Mouse (Mus musculus): ENCODE measurements at regions not wholly inside any gene's neighbourhood (a gene's known extent, or its start where the extent isn't known, plus 50 kb on each side); places are given as distances from the start of the nearest gene placed in this dataset.

GRCm38 (mm10) chr9:61258100-61258499, 114.1 kb upstream of the Tle3 start:
- no peak for ATAC-seq
- no peak overlapping the region for H3K9ac ChIP-seq (ENCODE audit: low read depth, low read length)
- no peaks in the 10 kb centered on the region; the same call in 1 of the 2 replicates for H3K27me3 ChIP-seq (ENCODE audit: control insufficient read depth, insufficient read depth, low read depth, low read length)
- no peak overlapping the region for H3K27ac ChIP-seq (ENCODE audit: low read length)
- H3K4me2 ChIP-seq (ENCODE audit: low read length) = no peak overlapping the region
- 0 out of 2 replicates have a peak, but pooled peaks cover 2% of the 10 kb centered on the region for H3K9me3 ChIP-seq (replicated peaks; ENCODE audit: control insufficient read depth, low read length, poor library complexity, severe bottlenecking)
- no peaks in the 10 kb centered on the region for H3K36me3 ChIP-seq (ENCODE audit: control insufficient read depth, insufficient read depth, low read length)
- H3K4me1 ChIP-seq (ENCODE audit: control insufficient read depth, insufficient read depth, low read length) = peaks cover 16% of the 10 kb centered on the region; the same call in 1 of the 2 replicates
- 63% methylated on average over 5 of the region's 5 CpGs for WGBS
- H3K4me3 ChIP-seq (ENCODE audit: low read depth, low read length) = no peak overlapping the region

- no peak overlapping the region for H3K4me2 ChIP-seq (ENCODE audit: low read length)
- H3K9me3 ChIP-seq (replicated peaks; ENCODE audit: control insufficient read depth, low read length, poor library complexity, severe bottlenecking) = 0 out of 2 replicates have a peak, but pooled peaks cover 2% of the 10 kb centered on the region
- no peaks in the 10 kb centered on the region for H3K36me3 ChIP-seq (ENCODE audit: control insufficient read depth, insufficient read depth, low read length)
- H3K4me3 ChIP-seq (ENCODE audit: low read depth, low read length) = no peak overlapping the region
- 11% methylated on average over 7 of the region's 7 CpGs for WGBS
- H3K4me1 ChIP-seq (ENCODE audit: control insufficient read depth, insufficient read depth, low read length) = peaks cover 16% of the 10 kb centered on the region; the same call in 1 of the 2 replicates
- ATAC-seq = no peak; the same call in 1 of the 2 replicates
- H3K9ac ChIP-seq (ENCODE audit: low read depth, low read length) = no peak overlapping the region
- H3K27me3 ChIP-seq (ENCODE audit: control insufficient read depth, insufficient read depth, low read depth, low read length) = no peaks in the 10 kb centered on the region
- H3K27ac ChIP-seq (ENCODE audit: low read length) = no peak overlapping the region
These were observed 112.6 kb upstream of the Tle3 start for GRCm38 (mm10) chr9:61259421-61260174.

GRCm38 (mm10) chr9:61261263-61261662, 110.9 kb upstream of the Tle3 start:
- no peaks in the 10 kb centered on the region for H3K36me3 ChIP-seq (ENCODE audit: control insufficient read depth, insufficient read depth, low read length)
- no peak overlapping the region for H3K27ac ChIP-seq (ENCODE audit: low read length)
- H3K27me3 ChIP-seq (ENCODE audit: control insufficient read depth, insufficient read depth, low read depth, low read length) = no peaks in the 10 kb centered on the region
- H3K4me2 ChIP-seq (ENCODE audit: low read length) = no peak overlapping the region
- no peak overlapping the region for H3K9ac ChIP-seq (ENCODE audit: low read depth, low read length)
- ATAC-seq = no peak
- no peaks in the 10 kb centered on the region for H3K9me3 ChIP-seq (replicated peaks; ENCODE audit: control insufficient read depth, low read length, poor library complexity, severe bottlenecking)
- H3K4me3 ChIP-seq (ENCODE audit: low read depth, low read length) = no peak overlapping the region
- H3K4me1 ChIP-seq (ENCODE audit: control insufficient read depth, insufficient read depth, low read length) = peaks cover 16% of the 10 kb centered on the region; the same call in 1 of the 2 replicates
- WGBS = 43% methylated on average over 6 of the region's 6 CpGs

- Histone ChIP-seq H3K27me3 (ENCODE audit: control insufficient read depth, insufficient read depth, low read depth, low read length) (no peaks in the 10 kb centered on the region), H3K36me3 (ENCODE audit: control insufficient read depth, insufficient read depth, low read length) (no peaks in the 10 kb centered on the region), H3K4me2 (ENCODE audit: low read length) (no peak overlapping the region), H3K9me3 (replicated peaks; ENCODE audit: control insufficient read depth, low read length, poor library complexity, severe bottlenecking) (no peaks in the 10 kb centered on the region), H3K27ac (ENCODE audit: low read length) (0 out of 2 replicates have a peak overlapping the region, but pooled peaks have one; percentile 1), H3K9ac (ENCODE audit: low read depth, low read length) (no peak overlapping the region), H3K4me1 (ENCODE audit: control insufficient read depth, insufficient read depth, low read length) (peaks cover 16% of the 10 kb centered on the region; the same call in 1 of the 2 replicates), H3K4me3 (ENCODE audit: low read depth, low read length) (no peak overlapping the region)
- peak; percentile 37; the same call in 1 of the 2 replicates for ATAC-seq
- 20% methylated on average over 12 of the region's 12 CpGs for WGBS
These were observed 110.3 kb upstream of the Tle3 start for GRCm38 (mm10) chr9:61261739-61262333.

GRCm38 (mm10) chr9:61263335-61263734, 108.8 kb upstream of the Tle3 start:
- Histone ChIP-seq H3K27me3 (ENCODE audit: control insufficient read depth, insufficient read depth, low read depth, low read length) (no peaks in the 10 kb centered on the region), H3K36me3 (ENCODE audit: control insufficient read depth, insufficient read depth, low read length) (no peaks in the 10 kb centered on the region), H3K4me2 (ENCODE audit: low read length) (no peak overlapping the region), H3K27ac (ENCODE audit: low read length) (no peak overlapping the region), H3K9me3 (replicated peaks; ENCODE audit: control insufficient read depth, low read length, poor library complexity, severe bottlenecking) (no peaks in the 10 kb centered on the region), H3K9ac (ENCODE audit: low read depth, low read length) (no peak overlapping the region), H3K4me3 (ENCODE audit: low read depth, low read length) (no peak overlapping the region), H3K4me1 (ENCODE audit: control insufficient read depth, insufficient read depth, low read length) (peaks cover 16% of the 10 kb centered on the region; the same call in 1 of the 2 replicates)
- WGBS = 77% methylated on average over 4 of the region's 4 CpGs
- ATAC-seq = no peak

- WGBS = 87% methylated on average over 5 of the region's 5 CpGs
These were observed 106.7 kb upstream of the Tle3 start for GRCm38 (mm10) chr9:61265466-61265865.

GRCm38 (mm10) chr9:61266992-61267391, 105.2 kb upstream of the Tle3 start:
- 87% methylated on average over 6 of the region's 6 CpGs for WGBS

More at GRCm38 (mm10) chr9:61265466-61265865, 106.7 kb upstream of the Tle3 start:
- Histone ChIP-seq H3K9ac (ENCODE audit: low read depth, low read length) (no peak overlapping the region), H3K4me3 (ENCODE audit: low read depth, low read length) (no peak overlapping the region), H3K9me3 (replicated peaks; ENCODE audit: control insufficient read depth, low read length, poor library complexity, severe bottlenecking) (no peaks in the 10 kb centered on the region), H3K36me3 (ENCODE audit: control insufficient read depth, insufficient read depth, low read length) (no peaks in the 10 kb centered on the region), H3K27me3 (ENCODE audit: control insufficient read depth, insufficient read depth, low read depth, low read length) (no peaks in the 10 kb centered on the region), H3K4me1 (ENCODE audit: control insufficient read depth, insufficient read depth, low read length) (peaks cover 11% of the 10 kb centered on the region; the same call in 1 of the 2 replicates), H3K27ac (ENCODE audit: low read length) (no peak overlapping the region), H3K4me2 (ENCODE audit: low read length) (no peak overlapping the region)
- no peak for ATAC-seq

GRCm38 (mm10) chr9:61267541-61267940, 104.6 kb upstream of the Tle3 start:
- WGBS = 70% methylated on average over 4 of the region's 4 CpGs

More at GRCm38 (mm10) chr9:61266992-61267391, 105.2 kb upstream of the Tle3 start:
- H3K4me2 ChIP-seq (ENCODE audit: low read length) = no peak overlapping the region
- no peak overlapping the region for H3K4me3 ChIP-seq (ENCODE audit: low read depth, low read length)
- H3K36me3 ChIP-seq (ENCODE audit: control insufficient read depth, insufficient read depth, low read length) = no peaks in the 10 kb centered on the region
- no peaks in the 10 kb centered on the region for H3K9me3 ChIP-seq (replicated peaks; ENCODE audit: control insufficient read depth, low read length, poor library complexity, severe bottlenecking)
- no peak overlapping the region for H3K27ac ChIP-seq (ENCODE audit: low read length)
- no peak overlapping the region for H3K9ac ChIP-seq (ENCODE audit: low read depth, low read length)
- peaks cover 3% of the 10 kb centered on the region; the same call in 1 of the 2 replicates for H3K4me1 ChIP-seq (ENCODE audit: control insufficient read depth, insufficient read depth, low read length)
- peaks cover 2% of the 10 kb centered on the region; the same call in 1 of the 2 replicates for H3K27me3 ChIP-seq (ENCODE audit: control insufficient read depth, insufficient read depth, low read depth, low read length)
- no peak for ATAC-seq

GRCm38 (mm10) chr9:61268162-61268561, 104.0 kb upstream of the Tle3 start:
- Histone ChIP-seq H3K4me1 (ENCODE audit: control insufficient read depth, insufficient read depth, low read length) (no peaks in the 10 kb centered on the region), H3K9ac (ENCODE audit: low read depth, low read length) (no peak overlapping the region), H3K27ac (ENCODE audit: low read length) (no peak overlapping the region), H3K36me3 (ENCODE audit: control insufficient read depth, insufficient read depth, low read length) (no peaks in the 10 kb centered on the region), H3K4me2 (ENCODE audit: low read length) (no peak overlapping the region), H3K4me3 (ENCODE audit: low read depth, low read length) (no peak overlapping the region), H3K9me3 (replicated peaks; ENCODE audit: control insufficient read depth, low read length, poor library complexity, severe bottlenecking) (no peaks in the 10 kb centered on the region), H3K27me3 (ENCODE audit: control insufficient read depth, insufficient read depth, low read depth, low read length) (peaks cover 2% of the 10 kb centered on the region; the same call in 1 of the 2 replicates)
- WGBS = 76% methylated on average over 2 of the region's 2 CpGs
- ATAC-seq = no peak

More at GRCm38 (mm10) chr9:61267541-61267940, 104.6 kb upstream of the Tle3 start:
- Histone ChIP-seq H3K9ac (ENCODE audit: low read depth, low read length) (no peak overlapping the region), H3K4me1 (ENCODE audit: control insufficient read depth, insufficient read depth, low read length) (no peaks in the 10 kb centered on the region), H3K4me2 (ENCODE audit: low read length) (no peak overlapping the region), H3K36me3 (ENCODE audit: control insufficient read depth, insufficient read depth, low read length) (no peaks in the 10 kb centered on the region), H3K9me3 (replicated peaks; ENCODE audit: control insufficient read depth, low read length, poor library complexity, severe bottlenecking) (no peaks in the 10 kb centered on the region), H3K4me3 (ENCODE audit: low read depth, low read length) (no peak overlapping the region), H3K27me3 (ENCODE audit: control insufficient read depth, insufficient read depth, low read depth, low read length) (peaks cover 2% of the 10 kb centered on the region; the same call in 1 of the 2 replicates), H3K27ac (ENCODE audit: low read length) (no peak overlapping the region)
- no peak for ATAC-seq
